Mouse (Mus musculus) liver, embryonic 14.5 days (tissue): ENCODE measurements around the gene Apoc2. TPM values are rescaled to one million over a fixed set of nuclear protein-coding genes. Genes with fewer than 3 reads are reported as not detected.

Experiments
- ATAC-seq: fragments of 200-750 bp; cut with Nextera tagmentation; 2 replicates; pipeline ENCODE4 v1.8.0; 2017; ENCODE audit warnings: moderate number of reproducible peaks, mild to moderate bottlenecking, moderate library complexity; ENCODE audit not compliant: insufficient read depth
- DNase-seq, 3 experiments: peaks; one replicate each; pipeline ENCODE4 v3.0.0-alpha.2; 2012 to 2013; ENCODE audit warnings: low read depth in 3 of 3, low spot score in 3 of 3
- H3K27ac ChIP-seq: fragments of 300-500 bp; sonication (generic); 2 replicates; pipeline ENCODE4 v1.5.1; 2014; ENCODE audit warnings: moderate library complexity, mild to moderate bottlenecking, control low read depth, inconsistent platforms
- H3K27me3 ChIP-seq: fragments of 300-500 bp; sonication (generic); 2 replicates; pipeline ENCODE4 v1.6.1; 2014; ENCODE audit warnings: mild to moderate bottlenecking, low read length, moderate library complexity; ENCODE audit not compliant: control insufficient read depth, insufficient read depth
- H3K36me3 ChIP-seq: fragments of 300-500 bp; sonication (generic); replicated peaks from 2 replicates; pipeline ENCODE4 v1.6.1; 2014; ENCODE audit warnings: low read depth; ENCODE audit not compliant: control insufficient read depth, insufficient read depth
- H3K4me1 ChIP-seq, 2 experiments: fragments of 200-500 bp in 1 of 2; fragments of 300-500 bp in 1 of 2; sonication (generic) in 1 of 2; replicated peaks; 2 replicates each; pipeline ENCODE4 v1.6.1; 2012 to 2014; ENCODE audit warnings: antibody characterized with exemption in 1 of 2, inconsistent platforms in 1 of 2, low read length in 1 of 2; ENCODE audit not compliant: control insufficient read depth in 2 of 2, insufficient read depth in 2 of 2
- H3K4me2 ChIP-seq: fragments of 300-500 bp; sonication (generic); 2 replicates; pipeline ENCODE4 v1.6.1; 2014; ENCODE audit warnings: low read depth, mild to moderate bottlenecking, control low read depth, moderate library complexity
- H3K4me3 ChIP-seq, 2 experiments: fragments of 200-500 bp in 1 of 2; fragments of 300-500 bp in 1 of 2; sonication (generic) in 1 of 2; 2 replicates each; pipeline ENCODE4 v1.5.1; 2012 to 2014; ENCODE audit warnings: low read depth in 2 of 2, low read length in 2 of 2, mild to moderate bottlenecking in 2 of 2, control low read depth in 1 of 2, inconsistent platforms in 1 of 2, moderate library complexity in 1 of 2; ENCODE audit not compliant: insufficient read depth in 1 of 2
- H3K9ac ChIP-seq: fragments of 300-500 bp; sonication (generic); replicated peaks from 2 replicates; pipeline ENCODE4 v1.6.1; 2014; ENCODE audit warnings: mild to moderate bottlenecking, control low read depth, moderate library complexity
- H3K9me3 ChIP-seq: fragments of 300-500 bp; sonication (generic); 2 replicates; pipeline ENCODE4 v1.6.1; 2016; ENCODE audit warnings: low read length, mixed read lengths; ENCODE audit not compliant: control insufficient read depth
- CTCF ChIP-seq: IDR thresholded peaks from 2 replicates; pipeline ENCODE4 v1.5.1; 2016; ENCODE audit warnings: antibody characterized with exemption, low read depth, control low read depth
- EP300 ChIP-seq: IDR thresholded peaks from 2 replicates; pipeline ENCODE4 v1.6.1; 2016; ENCODE audit warnings: antibody characterized with exemption, low read depth
- WGBS: fragments of 180-500 bp; shearing (Covaris S2); extraction: QIAGEN DNeasy Blood & Tissue Kit; methylation state at CpG from one replicate; pipeline ENCODE4 v1.1.7; 2014; ENCODE audit not compliant: insufficient replicate concordance; 5-methylcytosine and 5-hydroxymethylcytosine counted together
- polyA plus RNA-seq, 2 experiments: library from polyadenylated mRNA; depleted of rRNA in 1 of 2; stranded (reverse) in 1 of 2; unstranded in 1 of 2; fragments of >200 nt; fragmentation: Nextera tagmentation in 1 of 2; extraction: Ambion mirVana in 1 of 2; gene quantifications; 2 replicates each; pipeline versions ENCODE4 v1.2.1 to v1.2.3; 2012 to 2014

Apoc2 gene
- polyA plus RNA-seq, 2 experiments, result 494 to 1,023 TPM

DNA sequence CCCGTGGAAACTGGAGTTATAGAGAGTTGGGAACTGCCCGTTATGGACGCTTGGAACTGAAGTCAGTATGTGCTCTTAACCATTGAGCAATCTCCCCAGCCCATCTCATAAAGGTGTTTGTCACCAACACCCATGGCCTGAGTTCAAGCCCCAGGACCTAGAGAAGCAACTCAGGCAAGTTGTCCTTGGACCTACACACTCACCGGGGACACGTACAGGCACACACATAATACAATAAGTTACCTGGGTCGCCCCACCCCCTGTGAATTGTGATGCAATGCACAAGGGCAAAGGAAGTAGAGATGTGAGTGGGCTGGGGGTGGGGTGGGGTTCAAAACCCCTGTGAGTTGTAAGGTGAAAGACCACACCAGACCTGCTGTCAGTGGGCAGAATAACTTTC, 8.8 kb upstream of the Apoc2 start:
- no peaks in the 10 kb centered on the region for H3K27me3 ChIP-seq
- no peak overlapping the region for H3K4me2 ChIP-seq
- H3K4me3 ChIP-seq, result no peak overlapping the region
- peaks cover 0 to 34% of the 10 kb centered on the region in 2 experiments; a peak in 3 of 4 replicates for H3K4me1 ChIP-seq
- ATAC-seq (peak; percentile 42), DNase-seq (no peak)
- no peak for TF ChIP-seq CTCF
- TF ChIP-seq EP300, result peak; percentile 32; the same call in 1 of the 2 replicates
- WGBS, result 73% methylated on average over 6 of the region's 6 CpGs
- H3K27ac ChIP-seq, result no peak overlapping the region
- no peaks in the 10 kb centered on the region for H3K9me3 ChIP-seq
- no peak overlapping the region for H3K9ac ChIP-seq
- no peaks in the 10 kb centered on the region for H3K36me3 ChIP-seq

- Histone ChIP-seq H3K9ac (no peak overlapping the region; the same call in 1 of the 2 replicates), H3K27me3 (no peaks in the 10 kb centered on the region), H3K4me2 (0 out of 2 replicates have a peak overlapping the region, but pooled peaks have one; percentile 8), H3K27ac (0 out of 2 replicates have a peak overlapping the region, but pooled peaks have one; percentile 22), H3K9me3 (no peaks in the 10 kb centered on the region), H3K4me3 (no peak overlapping the region), H3K36me3 (no peaks in the 10 kb centered on the region), H3K4me1 (peaks cover 0 to 36% of the 10 kb centered on the region in 2 experiments; a peak in 3 of 4 replicates)
- ATAC-seq (peak; percentile 58), DNase-seq (no peak)
- WGBS, result 61% methylated on average over 4 of the region's 4 CpGs
- 0 out of 2 replicates have a peak, but pooled peaks have one; percentile 30 for TF ChIP-seq EP300
- TF ChIP-seq CTCF, result no peak
Measured at GRCm38 (mm10) chr7:19685374-19685773, 7.6 kb upstream of the Apoc2 start.

- DNase-seq (no peak), ATAC-seq (no peak)
- Histone ChIP-seq H3K27me3 (no peaks in the 10 kb centered on the region), H3K4me3 (no peak overlapping the region), H3K9ac (no peak overlapping the region), H3K27ac (no peak overlapping the region), H3K9me3 (no peaks in the 10 kb centered on the region), H3K36me3 (no peaks in the 10 kb centered on the region), H3K4me2 (no peak overlapping the region), H3K4me1 (peaks cover 0 to 36% of the 10 kb centered on the region in 2 experiments; a peak in 3 of 4 replicates)
- WGBS, result 55% methylated on average over 6 of the region's 6 CpGs
- TF ChIP-seq EP300, result no peak
- TF ChIP-seq CTCF, result no peak
Measured at GRCm38 (mm10) chr7:19683771-19684201, 6.0 kb upstream of the Apoc2 start.

- ATAC-seq (no peak), DNase-seq (no peak)
- Histone ChIP-seq H3K4me2 (no peak overlapping the region), H3K4me1 (peaks cover 0 to 36% of the 10 kb centered on the region in 2 experiments; a peak in 3 of 4 replicates), H3K36me3 (no peaks in the 10 kb centered on the region), H3K27me3 (no peaks in the 10 kb centered on the region), H3K27ac (no peak overlapping the region), H3K4me3 (no peak overlapping the region), H3K9ac (no peak overlapping the region), H3K9me3 (no peaks in the 10 kb centered on the region)
- WGBS, result 61% methylated on average over 3 of the region's 3 CpGs
- TF ChIP-seq CTCF (no peak), EP300 (no peak)
Measured at GRCm38 (mm10) chr7:19682979-19683378, 5.2 kb upstream of the Apoc2 start.

GRCm38 (mm10) chr7:19681202-19681694, 3.5 kb upstream of the Apoc2 start, which contains the start of the genes Gm44805 and Apoc4:
Gene Gm44805 (minus strand): TSS chr7:19681423.
Gene Apoc4 (minus strand): TSS chr7:19681479.
- no peak within 1 kb of the TSS; a peak in 1 of 4 replicates for H3K4me3 ChIP-seq
- H3K27ac ChIP-seq, result peak within 1 kb of the TSS; percentile 32; the same call in 1 of the 2 replicates
- H3K9ac ChIP-seq, result no peak within 1 kb of the TSS; the same call in 1 of the 2 replicates
- WGBS, result 45% methylated on average over 8 of the region's 8 CpGs
- peak within 1 kb of the TSS; percentile 31 for H3K4me2 ChIP-seq
- H3K4me1 ChIP-seq, result peaks cover 0 to 34% of the 10 kb centered on the region in 2 experiments; a peak in 2 of 4 replicates
- peak; percentile 31; the same call in 1 of the 2 replicates for ATAC-seq
- no peak for DNase-seq
- no peaks in the 10 kb centered on the region for H3K27me3 ChIP-seq
- H3K9me3 ChIP-seq, result no peaks in the 10 kb centered on the region
- H3K36me3 ChIP-seq, result no peaks in the 10 kb centered on the region
- TF ChIP-seq CTCF, result no peak
- no peak for TF ChIP-seq EP300
